Mouse (Mus musculus): Measurements from ENCODE around the gene B4galt5.

DNA sequence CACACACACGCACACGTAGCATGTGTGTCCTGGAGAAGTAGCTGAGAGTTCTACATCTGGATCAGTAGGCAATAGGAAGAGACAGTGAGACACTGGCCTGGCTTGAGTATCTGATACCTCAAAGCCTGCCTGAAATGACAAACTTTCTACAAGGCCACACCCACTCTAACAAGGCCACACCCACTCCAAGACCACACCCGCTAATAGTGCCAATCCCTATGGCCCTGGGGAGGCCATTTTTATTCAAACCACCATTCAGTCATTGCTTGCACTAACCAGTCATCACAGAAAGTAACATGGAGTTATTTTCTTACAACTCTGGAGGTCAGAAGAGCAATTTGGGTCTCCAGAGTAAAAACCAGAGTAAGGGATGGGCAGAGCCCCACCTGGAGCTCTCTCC, 76.3 kb downstream of the B4galt5 start:
- TF ChIP-seq HCFC1 (IDR thresholded peaks at IDR 0.05; ENCODE audit: borderline replicate concordance, insufficient read depth, low read length): no peak
- TF ChIP-seq CHD2 (IDR thresholded peaks at IDR 0.05; ENCODE audit: low read depth, low read length): no peak
